Mouse (Mus musculus) small intestine, adult 2 months (tissue): ENCODE measurements at regions not wholly inside any gene's neighbourhood (a gene's known extent, or its start where the extent isn't known, plus 50 kb on each side); places are given as distances from the start of the nearest gene placed in this dataset.

Experiments
- CTCF ChIP-seq: fragments of 200-500 bp; IDR thresholded peaks from 2 replicates; pipeline ENCODE4 v1.5.1; 2012; ENCODE audit warnings: low read depth, mild to moderate bottlenecking, control low read depth, inconsistent platforms, low read length, moderate library complexity, mixed read lengths; ENCODE audit not compliant: insufficient replicate concordance, insufficient read length; ENCODE audit errors: extremely low read depth
- POLR2A ChIP-seq: fragments of 200-500 bp; IDR thresholded peaks from 2 replicates; pipeline ENCODE4 v1.6.1; 2012; ENCODE audit warnings: low read depth, mild to moderate bottlenecking, control low read depth, inconsistent platforms, low read length, moderate library complexity

GRCm38 (mm10) chr14:99688415-99688814 lies 389.9 kb downstream of the Klf5 start:
- TF ChIP-seq CTCF (no peak), POLR2A (no peak)
